Comparison of ENCODE assay signal across 8 mouse cellular contexts in the genomic region with DNA sequence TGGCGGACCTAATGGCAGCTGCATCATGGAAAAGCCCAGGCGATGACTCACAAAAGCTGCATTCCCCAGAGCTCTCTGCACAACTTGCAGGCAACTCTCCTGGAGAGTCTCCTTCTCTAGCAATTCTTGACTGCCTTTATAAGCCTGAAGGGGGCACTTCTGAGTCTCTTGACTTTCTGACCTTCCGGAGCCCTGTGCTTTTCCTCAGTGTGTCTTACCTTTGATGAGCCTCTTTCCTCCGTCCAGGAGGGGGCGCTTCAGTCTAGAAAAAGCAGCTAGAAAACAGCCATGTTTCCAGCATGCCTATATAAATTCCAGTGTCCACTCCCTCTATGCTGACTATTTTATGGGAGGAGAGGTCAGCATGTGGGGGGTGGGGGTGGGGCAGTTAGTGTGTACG.
A peak's percentile ranks its signal among the peaks of the same experiment; 100 is the strongest.
DNase-seq lines count a peak whose midpoint lies in the region.

No protein-coding gene starts in this region.

- peak; percentile 20 to 69 for DNase-seq in adrenal gland, adult (ENCODE audit: inconsistent age in 2 of 2, low spot score in 1 of 2)
- DNase-seq in adrenal gland, postnatal 4 days (ENCODE audit: low spot score in 2 of 2): no peak
- DNase-seq in right cerebral cortex, postnatal 4 days: peak; percentile 15
- DNase-seq in right cerebral cortex, postnatal 14 days: no peak
- DNase-seq in embryo, embryonic 10 days (ENCODE audit: low spot score): peak; percentile 46
- DNase-seq in kidney, postnatal 36 days: peak; percentile 41 to 77
- DNase-seq in retina, postnatal 1 day: peak; percentile 67
- DNase-seq in right cerebral cortex, postnatal 25 days: no peak

Comparison
In these comparisons a context has a peak if more than half of its experiments do, and no peak if none do; other contexts are left out.
1. DNase-seq: peak in adrenal gland, adult (2 of 2), right cerebral cortex, postnatal 4 days (single experiment), embryo, embryonic 10 days (single experiment), kidney, postnatal 36 days (2 of 2) and retina, postnatal 1 day (single experiment); none in adrenal gland, postnatal 4 days (0 of 2), right cerebral cortex, postnatal 14 days (single experiment) and right cerebral cortex, postnatal 25 days (single experiment).